21 mouse cellular contexts compared by ENCODE assay signal in genomic region chr12:27496826-27497557, GRCm38 (mm10).
DNase-seq lines count a peak whose midpoint lies in the region; ATAC-seq lines count a peak whose summit lies in the region.
"Had no signal": no experiment of that assay in that cellular context is flagged by ENCODE, and none has a peak within 500 bp of the region (broad histone marks: within the 10 kb centered on the region; RNA-seq: fewer than 3 reads in every experiment).

No protein-coding gene starts in this region.

- no peak for DNase-seq in forebrain, embryonic 10.5 days (ENCODE audit: extremely low spot score, low spot score)
- DNase-seq in forebrain, embryonic 11.5 days (ENCODE audit: low spot score) = no peak
- DNase-seq in midbrain, embryonic 11.5 days (ENCODE audit: low spot score, missing footprints) = no peak
- DNase-seq in spleen, postnatal 4 days (ENCODE audit: low spot score in 2 of 2) = no peak
- DNase-seq in adrenal gland, adult 2 months = no peak
- DNase-seq: adrenal gland, postnatal 25 days; cerebellum, adult 11-12 months; cerebellum, postnatal 25 days; embryo, embryonic 11 days; heart, postnatal 14 days; kidney, adult 9 months; kidney, postnatal 36 days; liver; right cerebral cortex, postnatal 14 days had no signal

- 31% methylated on average over 6 of the region's 6 CpGs for WGBS in forebrain, embryonic 10.5 days
- 25% methylated on average over 6 of the region's 6 CpGs for WGBS in forebrain, embryonic 11.5 days
- WGBS in hindbrain, embryonic 13.5 days = 41% methylated on average over 6 of the region's 6 CpGs
- WGBS in hindbrain, embryonic 16.5 days = 48% methylated on average over 6 of the region's 6 CpGs
- WGBS in midbrain, embryonic 11.5 days = 15% methylated on average over 6 of the region's 6 CpGs
- WGBS in neural tube, embryonic 15.5 days = 50% methylated on average over 6 of the region's 6 CpGs

- ATAC-seq in forebrain, embryonic 11.5 days (replicated peaks; ENCODE audit: low FRiP score) = no peak
- no peak for ATAC-seq in hindbrain, embryonic 13.5 days (ENCODE audit: low FRiP score)
- no peak for ATAC-seq in hindbrain, embryonic 16.5 days
- ATAC-seq in midbrain, embryonic 11.5 days (ENCODE audit: low FRiP score) = peak; percentile 69
- ATAC-seq in neural tube, embryonic 15.5 days (ENCODE audit: low FRiP score) = no peak
- ATAC-seq: lung, postnatal 0 days had no signal

- no peaks in the 10 kb centered on the region for H3K36me3 ChIP-seq in forebrain, embryonic 10.5 days (replicated peaks)
- H3K36me3 ChIP-seq in forebrain, embryonic 11.5 days (ENCODE audit: control insufficient read depth, insufficient read depth, low read length) = no peaks in the 10 kb centered on the region
- H3K36me3 ChIP-seq in hindbrain, embryonic 13.5 days = no peaks in the 10 kb centered on the region
- H3K36me3 ChIP-seq in hindbrain, embryonic 16.5 days (ENCODE audit: control insufficient read depth, insufficient read depth, low read length) = no peaks in the 10 kb centered on the region
- no peaks in the 10 kb centered on the region for H3K36me3 ChIP-seq in midbrain, embryonic 11.5 days (ENCODE audit: control insufficient read depth, insufficient read depth, low read length)
- H3K36me3 ChIP-seq in neural tube, embryonic 15.5 days = no peaks in the 10 kb centered on the region
- H3K36me3 ChIP-seq: embryonic facial prominence, embryonic 15.5 days; heart, embryonic 12.5 days; neural tube, embryonic 12.5 days had no signal

- peaks cover 46% of the 10 kb centered on the region for H3K4me1 ChIP-seq in forebrain, embryonic 10.5 days
- 0 out of 2 replicates have a peak, but pooled peaks cover 1% of the 10 kb centered on the region for H3K4me1 ChIP-seq in forebrain, embryonic 11.5 days (replicated peaks; ENCODE audit: control insufficient read depth, insufficient read depth, low read length)
- peaks cover 21% of the 10 kb centered on the region for H3K4me1 ChIP-seq in hindbrain, embryonic 13.5 days (replicated peaks)
- H3K4me1 ChIP-seq in hindbrain, embryonic 16.5 days (ENCODE audit: control insufficient read depth, insufficient read depth, low read depth, low read length) = peaks cover 3% of the 10 kb centered on the region; the same call in 1 of the 2 replicates
- peaks cover 19% of the 10 kb centered on the region for H3K4me1 ChIP-seq in midbrain, embryonic 11.5 days (ENCODE audit: control insufficient read depth, insufficient read depth, low read length)
- peaks cover 6% of the 10 kb centered on the region for H3K4me1 ChIP-seq in neural tube, embryonic 15.5 days
- H3K4me1 ChIP-seq: embryonic facial prominence, embryonic 15.5 days had no signal

- H3K4me2 ChIP-seq in forebrain, embryonic 11.5 days (ENCODE audit: low read depth, low read length, severe bottlenecking) = no peak overlapping the region
- no peak overlapping the region for H3K4me2 ChIP-seq in hindbrain, embryonic 13.5 days
- H3K4me2 ChIP-seq in hindbrain, embryonic 16.5 days (ENCODE audit: low read length) = no peak overlapping the region
- peak overlapping the region; percentile 20; the same call in 1 of the 2 replicates for H3K4me2 ChIP-seq in midbrain, embryonic 11.5 days
- H3K4me2 ChIP-seq in neural tube, embryonic 15.5 days = no peak overlapping the region
- H3K4me2 ChIP-seq: embryonic facial prominence, embryonic 15.5 days; heart, embryonic 12.5 days; neural tube, embryonic 12.5 days had no signal

- H3K27me3 ChIP-seq in forebrain, embryonic 10.5 days (ENCODE audit: poor library complexity, severe bottlenecking) = no peaks in the 10 kb centered on the region
- no peaks in the 10 kb centered on the region for H3K27me3 ChIP-seq in forebrain, embryonic 11.5 days (ENCODE audit: control insufficient read depth, insufficient read depth, low read length)
- no peaks in the 10 kb centered on the region for H3K27me3 ChIP-seq in hindbrain, embryonic 13.5 days
- H3K27me3 ChIP-seq in hindbrain, embryonic 16.5 days (replicated peaks; ENCODE audit: control insufficient read depth, insufficient read depth, low read length) = no peaks in the 10 kb centered on the region
- H3K27me3 ChIP-seq in midbrain, embryonic 11.5 days (ENCODE audit: control insufficient read depth, insufficient read depth, low read length) = no peaks in the 10 kb centered on the region
- H3K27me3 ChIP-seq in neural tube, embryonic 15.5 days (replicated peaks) = no peaks in the 10 kb centered on the region
- H3K27me3 ChIP-seq: embryonic facial prominence, embryonic 15.5 days; heart, embryonic 12.5 days; neural tube, embryonic 12.5 days had no signal

- no peak overlapping the region for H3K9ac ChIP-seq in forebrain, embryonic 11.5 days (ENCODE audit: low read length)
- H3K9ac ChIP-seq in hindbrain, embryonic 13.5 days = no peak overlapping the region
- no peak overlapping the region for H3K9ac ChIP-seq in hindbrain, embryonic 16.5 days (ENCODE audit: low read depth, low read length)
- no peak overlapping the region for H3K9ac ChIP-seq in midbrain, embryonic 11.5 days (ENCODE audit: low read length)
- no peak overlapping the region for H3K9ac ChIP-seq in neural tube, embryonic 15.5 days (replicated peaks)
- H3K9ac ChIP-seq: embryonic facial prominence, embryonic 15.5 days; heart, embryonic 12.5 days; neural tube, embryonic 12.5 days had no signal

- H3K4me3 ChIP-seq in forebrain, embryonic 10.5 days = no peak overlapping the region
- no peak overlapping the region for H3K4me3 ChIP-seq in forebrain, embryonic 11.5 days (ENCODE audit: low read depth, low read length)
- no peak overlapping the region for H3K4me3 ChIP-seq in hindbrain, embryonic 13.5 days
- H3K4me3 ChIP-seq in hindbrain, embryonic 16.5 days (ENCODE audit: low read length) = no peak overlapping the region
- no peak overlapping the region for H3K4me3 ChIP-seq in midbrain, embryonic 11.5 days (ENCODE audit: low read depth, low read length)
- no peak overlapping the region for H3K4me3 ChIP-seq in neural tube, embryonic 15.5 days (replicated peaks)
- H3K4me3 ChIP-seq: embryonic facial prominence, embryonic 15.5 days; heart, embryonic 12.5 days; neural tube, embryonic 12.5 days had no signal

- no peaks in the 10 kb centered on the region for H3K9me3 ChIP-seq in forebrain, embryonic 10.5 days
- H3K9me3 ChIP-seq in forebrain, embryonic 11.5 days (ENCODE audit: control insufficient read depth, low read length) = no peaks in the 10 kb centered on the region
- H3K9me3 ChIP-seq in hindbrain, embryonic 13.5 days = no peaks in the 10 kb centered on the region
- H3K9me3 ChIP-seq in hindbrain, embryonic 16.5 days (ENCODE audit: control insufficient read depth, low read length) = no peaks in the 10 kb centered on the region
- no peaks in the 10 kb centered on the region for H3K9me3 ChIP-seq in midbrain, embryonic 11.5 days (ENCODE audit: control insufficient read depth, low read length)
- no peaks in the 10 kb centered on the region for H3K9me3 ChIP-seq in neural tube, embryonic 15.5 days (replicated peaks)
- H3K9me3 ChIP-seq: embryonic facial prominence, embryonic 15.5 days; heart, embryonic 12.5 days; neural tube, embryonic 12.5 days had no signal

- peak overlapping the region; percentile 75 for H3K27ac ChIP-seq in forebrain, embryonic 10.5 days
- no peak overlapping the region for H3K27ac ChIP-seq in forebrain, embryonic 11.5 days (ENCODE audit: low read depth, low read length)
- peak overlapping the region; percentile 48; the same call in 1 of the 2 replicates for H3K27ac ChIP-seq in hindbrain, embryonic 13.5 days
- no peak overlapping the region for H3K27ac ChIP-seq in hindbrain, embryonic 16.5 days (ENCODE audit: low read depth, low read length)
- H3K27ac ChIP-seq in midbrain, embryonic 11.5 days (ENCODE audit: low read depth, low read length) = peak overlapping the region; percentile 75
- 0 out of 2 replicates have a peak overlapping the region, but pooled peaks have one; percentile 4 for H3K27ac ChIP-seq in neural tube, embryonic 15.5 days (replicated peaks)
- H3K27ac ChIP-seq: embryonic facial prominence, embryonic 15.5 days; neural tube, embryonic 12.5 days had no signal

Comparison
In these comparisons a context has a peak if more than half of its experiments do, and no peak if none do; other contexts are left out.
1. H3K27ac ChIP-seq: peak in forebrain, embryonic 10.5 days (single experiment), hindbrain, embryonic 13.5 days (single experiment), midbrain, embryonic 11.5 days (single experiment) and neural tube, embryonic 15.5 days (single experiment); none in forebrain, embryonic 11.5 days (single experiment) and hindbrain, embryonic 16.5 days (single experiment).